Mouse (Mus musculus): ENCODE measurements at regions not wholly inside any gene's neighbourhood (a gene's known extent, or its start where the extent isn't known, plus 50 kb on each side); places are given as distances from the start of the nearest gene placed in this dataset.

- ATAC-seq (ENCODE audit: insufficient read depth), result peak; percentile 44; the same call in 1 of the 2 replicates
- Histone ChIP-seq H3K4me2 (ENCODE audit: low read depth) (peak overlapping the region; percentile 40), H3K36me3 (replicated peaks; ENCODE audit: control insufficient read depth, insufficient read depth, low read depth) (no peaks in the 10 kb centered on the region), H3K9ac (replicated peaks) (no peak overlapping the region), H3K4me1 (replicated peaks; ENCODE audit: control insufficient read depth in 2 of 2, insufficient read depth in 2 of 2, low read length in 1 of 2) (peaks cover 0 to 10% of the 10 kb centered on the region in 2 experiments; a peak in 2 of 4 replicates), H3K27ac (no peak overlapping the region), H3K4me3 (ENCODE audit: insufficient read depth in 1 of 2, low read depth in 2 of 2, low read length in 2 of 2) (no peak overlapping the region), H3K27me3 (ENCODE audit: control insufficient read depth, insufficient read depth, low read length) (no peaks in the 10 kb centered on the region), H3K9me3 (ENCODE audit: control insufficient read depth, low read length) (no peaks in the 10 kb centered on the region)
- no peak for TF ChIP-seq CTCF (IDR thresholded peaks at IDR 0.05; ENCODE audit: low read depth)
- no peak for TF ChIP-seq EP300 (IDR thresholded peaks at IDR 0.05; ENCODE audit: low read depth)
- DNase-seq (ENCODE audit: low read depth in 3 of 3, low spot score in 3 of 3), result peak in 1 of 3 experiments; percentile 14
- WGBS (ENCODE audit: insufficient replicate concordance), result 17% methylated on average over 16 of the region's 16 CpGs
Observed at GRCm38 (mm10) chr12:12810159-12810885, 131.4 kb downstream of the Mycn start.

GRCm38 (mm10) chr12:12808120-12808519 is 133.6 kb downstream of the Mycn start:
- no peaks in the 10 kb centered on the region for H3K9me3 ChIP-seq (ENCODE audit: control insufficient read depth, low read length)
- 57% methylated on average over 5 of the region's 5 CpGs for WGBS (ENCODE audit: insufficient replicate concordance)

GRCm38 (mm10) chr12:12803602-12804001 is 138.1 kb downstream of the Mycn start:
- DNase-seq (ENCODE audit: low read depth in 3 of 3, low spot score in 3 of 3), result no peak
- Histone ChIP-seq H3K36me3 (replicated peaks; ENCODE audit: control insufficient read depth, insufficient read depth, low read depth) (no peaks in the 10 kb centered on the region), H3K9me3 (ENCODE audit: control insufficient read depth, low read length) (no peaks in the 10 kb centered on the region), H3K27ac (no peak overlapping the region), H3K4me3 (ENCODE audit: insufficient read depth in 1 of 2, low read depth in 2 of 2, low read length in 2 of 2) (no peak overlapping the region), H3K4me2 (ENCODE audit: low read depth) (no peak overlapping the region), H3K4me1 (replicated peaks; ENCODE audit: control insufficient read depth in 2 of 2, insufficient read depth in 2 of 2, low read length in 1 of 2) (no peaks in the 10 kb centered on the region), H3K9ac (replicated peaks) (no peak overlapping the region), H3K27me3 (ENCODE audit: control insufficient read depth, insufficient read depth, low read length) (no peaks in the 10 kb centered on the region)
- no peak for ATAC-seq (ENCODE audit: insufficient read depth)
- 38% methylated on average over 2 of the region's 2 CpGs for WGBS (ENCODE audit: insufficient replicate concordance)
- TF ChIP-seq EP300 (IDR thresholded peaks at IDR 0.05; ENCODE audit: low read depth) (no peak), CTCF (IDR thresholded peaks at IDR 0.05; ENCODE audit: low read depth) (no peak)

More at GRCm38 (mm10) chr12:12808120-12808519, 133.6 kb downstream of the Mycn start:
- H3K27me3 ChIP-seq (ENCODE audit: control insufficient read depth, insufficient read depth, low read length), result no peaks in the 10 kb centered on the region
- H3K9ac ChIP-seq (replicated peaks), result no peak overlapping the region
- ATAC-seq (ENCODE audit: insufficient read depth) (no peak), DNase-seq (ENCODE audit: low read depth in 3 of 3, low spot score in 3 of 3) (no peak)
- no peak overlapping the region for H3K4me2 ChIP-seq (ENCODE audit: low read depth)
- peaks cover 0 to 8% of the 10 kb centered on the region in 2 experiments; a peak in 1 of 4 replicates for H3K4me1 ChIP-seq (replicated peaks; ENCODE audit: control insufficient read depth in 2 of 2, insufficient read depth in 2 of 2, low read length in 1 of 2)
- TF ChIP-seq CTCF (IDR thresholded peaks at IDR 0.05; ENCODE audit: low read depth) (no peak), EP300 (IDR thresholded peaks at IDR 0.05; ENCODE audit: low read depth) (no peak)
- no peak overlapping the region for H3K4me3 ChIP-seq (ENCODE audit: insufficient read depth in 1 of 2, low read depth in 2 of 2, low read length in 2 of 2)
- no peak overlapping the region for H3K27ac ChIP-seq
- H3K36me3 ChIP-seq (replicated peaks; ENCODE audit: control insufficient read depth, insufficient read depth, low read depth), result no peaks in the 10 kb centered on the region

GRCm38 (mm10) chr12:12802396-12802795 is 139.3 kb downstream of the Mycn start:
- Histone ChIP-seq H3K36me3 (replicated peaks; ENCODE audit: control insufficient read depth, insufficient read depth, low read depth) (no peaks in the 10 kb centered on the region), H3K4me2 (ENCODE audit: low read depth) (no peak overlapping the region), H3K27ac (no peak overlapping the region), H3K9ac (replicated peaks) (no peak overlapping the region), H3K27me3 (ENCODE audit: control insufficient read depth, insufficient read depth, low read length) (no peaks in the 10 kb centered on the region), H3K4me3 (ENCODE audit: insufficient read depth in 1 of 2, low read depth in 2 of 2, low read length in 2 of 2) (no peak overlapping the region), H3K4me1 (replicated peaks; ENCODE audit: control insufficient read depth in 2 of 2, insufficient read depth in 2 of 2, low read length in 1 of 2) (no peaks in the 10 kb centered on the region), H3K9me3 (ENCODE audit: control insufficient read depth, low read length) (no peaks in the 10 kb centered on the region)
- TF ChIP-seq CTCF (IDR thresholded peaks at IDR 0.05; ENCODE audit: low read depth) (no peak), EP300 (IDR thresholded peaks at IDR 0.05; ENCODE audit: low read depth) (no peak)
- WGBS (ENCODE audit: insufficient replicate concordance), result 57% methylated on average over 11 of the region's 11 CpGs
- ATAC-seq (ENCODE audit: insufficient read depth), result no peak
- no peak for DNase-seq (ENCODE audit: low read depth in 3 of 3, low spot score in 3 of 3)

- DNase-seq (ENCODE audit: low read depth in 3 of 3, low spot score in 3 of 3) (no peak), ATAC-seq (ENCODE audit: insufficient read depth) (no peak)
- no peaks in the 10 kb centered on the region for H3K36me3 ChIP-seq (replicated peaks; ENCODE audit: control insufficient read depth, insufficient read depth, low read depth)
- TF ChIP-seq CTCF (IDR thresholded peaks at IDR 0.05; ENCODE audit: low read depth) (no peak), EP300 (IDR thresholded peaks at IDR 0.05; ENCODE audit: low read depth) (no peak)
- no peak overlapping the region for H3K27ac ChIP-seq
- 73% methylated on average over 11 of the region's 11 CpGs for WGBS (ENCODE audit: insufficient replicate concordance)
- no peaks in the 10 kb centered on the region for H3K9me3 ChIP-seq (ENCODE audit: control insufficient read depth, low read length)
- H3K4me3 ChIP-seq (ENCODE audit: insufficient read depth in 1 of 2, low read depth in 2 of 2, low read length in 2 of 2), result no peak overlapping the region
- H3K9ac ChIP-seq (replicated peaks), result no peak overlapping the region
- H3K4me2 ChIP-seq (ENCODE audit: low read depth), result no peak overlapping the region
- H3K27me3 ChIP-seq (ENCODE audit: control insufficient read depth, insufficient read depth, low read length), result no peaks in the 10 kb centered on the region
- peaks cover 0 to 6% of the 10 kb centered on the region in 2 experiments; a peak in 2 of 4 replicates for H3K4me1 ChIP-seq (replicated peaks; ENCODE audit: control insufficient read depth in 2 of 2, insufficient read depth in 2 of 2, low read length in 1 of 2)
Observed at GRCm38 (mm10) chr12:12801700-12802099, 140.0 kb downstream of the Mycn start.
